Mouse (Mus musculus): ENCODE measurements around the gene Mecr.

GRCm38 (mm10) chr4:131899180-131899554, 55.9 kb downstream of the Mecr start:
- no peak for TF ChIP-seq POLR2A (IDR thresholded peaks at IDR 0.05; ENCODE audit: borderline replicate concordance, insufficient read depth, low read length)
- no peak for TF ChIP-seq CTCF (IDR thresholded peaks at IDR 0.05; ENCODE audit: borderline replicate concordance, insufficient read depth, low read depth, low read length)
